Mouse (Mus musculus) ES-Bruce4 (cell line): Measurements from ENCODE around the gene Fam50b.

Experiments
- CTCF ChIP-seq: IDR thresholded peaks from one replicate; pipeline ENCODE4 v1.8.1; 2011; ENCODE audit warnings: low read depth, low read length
- POLR2A ChIP-seq: IDR thresholded peaks from one replicate; pipeline ENCODE4 v1.8.1; 2011; ENCODE audit warnings: low read length; ENCODE audit not compliant: insufficient read depth

DNA sequence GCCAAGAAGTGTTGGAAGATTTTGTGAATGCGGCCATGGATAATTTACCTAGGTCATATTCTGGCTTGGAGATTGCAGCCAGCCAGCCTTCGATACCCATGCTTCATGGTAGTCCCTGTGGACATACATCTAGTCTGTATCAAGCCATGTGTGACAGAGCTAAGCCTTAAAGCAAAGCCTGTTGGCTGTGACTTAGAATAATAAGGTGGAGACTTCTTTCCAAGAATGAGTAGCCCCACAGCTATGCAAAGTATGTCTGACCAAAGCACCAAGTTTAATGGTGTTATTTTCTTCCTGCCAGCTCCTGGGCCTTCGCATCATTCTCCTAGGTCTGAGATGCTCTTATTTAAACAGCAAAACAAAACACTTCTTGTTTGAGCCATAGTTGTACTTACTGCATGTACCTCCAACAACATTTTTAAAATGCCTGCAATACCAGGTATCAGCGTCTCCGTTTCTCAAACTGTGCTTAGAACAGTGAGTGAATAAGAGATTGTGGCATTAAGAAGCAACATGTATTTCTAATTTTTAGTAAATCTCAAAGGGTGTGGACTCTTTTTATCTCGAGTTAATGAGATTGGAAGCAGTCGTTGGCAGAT lies 37.8 kb upstream of the Fam50b start:
- TF ChIP-seq CTCF (no peak), POLR2A (no peak)
